Mouse (Mus musculus) embryo, embryonic 10 days (tissue): ENCODE results near the gene Mitd1.

Source experiments
- DNase-seq: peaks from one replicate; pipeline ENCODE4 v3.0.0-alpha.2; 2015; ENCODE audit warnings: low spot score

Mitd1 gene

GRCm38 (mm10) chr1:37890025-37890652 is at the start of gene Mitd1, which contains the start of gene Mrpl30:
Gene Mitd1 (minus strand): TSS chr1:37890411.
Gene Mrpl30 (plus strand): TSS chr1:37890477.
- peak; percentile 95 for DNase-seq

- DNase-seq = peak; percentile 40
Measured at GRCm38 (mm10) chr1:37931806-37932205, 41.6 kb upstream of the Mitd1 start.

GRCm38 (mm10) chr1:37925971-37926370 is 35.8 kb upstream of the Mitd1 start:
- DNase-seq = no peak

- no peak for DNase-seq
Measured at GRCm38 (mm10) chr1:37922536-37922935, 32.3 kb upstream of the Mitd1 start.

- DNase-seq = no peak
Measured at GRCm38 (mm10) chr1:37918096-37918495, 27.9 kb upstream of the Mitd1 start.

GRCm38 (mm10) chr1:37917666-37918065 is 27.5 kb upstream of the Mitd1 start:
- DNase-seq = no peak

- DNase-seq = no peak
Measured at GRCm38 (mm10) chr1:37916393-37916792, 26.2 kb upstream of the Mitd1 start, which contains the start of gene Lyg2. Gene Lyg2 (minus strand): TSS chr1:37916493.

- DNase-seq = no peak
Measured at GRCm38 (mm10) chr1:37912751-37913150, 22.5 kb upstream of the Mitd1 start.

- DNase-seq = peak; percentile 39
Measured at GRCm38 (mm10) chr1:37903178-37903577, 13.0 kb upstream of the Mitd1 start.

GRCm38 (mm10) chr1:37900288-37900687 is 10.1 kb upstream of the Mitd1 start:
- no peak for DNase-seq

- DNase-seq = no peak
Measured at GRCm38 (mm10) chr1:37899816-37900215, 9.6 kb upstream of the Mitd1 start.

- DNase-seq = no peak
Measured at GRCm38 (mm10) chr1:37894606-37895005, 4.4 kb upstream of the Mitd1 start.

- DNase-seq = no peak
Measured at GRCm38 (mm10) chr1:37891400-37891799, 1.2 kb upstream of the Mitd1 start.

GRCm38 (mm10) chr1:37889206-37889605 is 1.0 kb downstream of the Mitd1 start:
- no peak for DNase-seq

- DNase-seq = peak; percentile 24
Measured at GRCm38 (mm10) chr1:37884451-37884850, 5.8 kb downstream of the Mitd1 start.

- no peak for DNase-seq
Measured at GRCm38 (mm10) chr1:37883411-37883810, 6.8 kb downstream of the Mitd1 start.

GRCm38 (mm10) chr1:37877736-37878460 is 12.3 kb downstream of the Mitd1 start:
- DNase-seq = no peak

GRCm38 (mm10) chr1:37873157-37873556 is 17.1 kb downstream of the Mitd1 start:
- no peak for DNase-seq

GRCm38 (mm10) chr1:37872131-37873067 is 17.8 kb downstream of the Mitd1 start:
- DNase-seq = peak; percentile 79

GRCm38 (mm10) chr1:37871704-37872103 is 18.5 kb downstream of the Mitd1 start, which contains the start of gene Lipt1:
Gene Lipt1 (plus strand): TSS chr1:37871738.
- peak; percentile 48 for DNase-seq

- DNase-seq = no peak
Measured at GRCm38 (mm10) chr1:37869362-37869761, 20.8 kb downstream of the Mitd1 start.

- DNase-seq = no peak
Measured at GRCm38 (mm10) chr1:37868640-37869039, 21.6 kb downstream of the Mitd1 start.
